Comparison of ENCODE assay signal across 8 mouse cellular contexts in the genomic region with DNA sequence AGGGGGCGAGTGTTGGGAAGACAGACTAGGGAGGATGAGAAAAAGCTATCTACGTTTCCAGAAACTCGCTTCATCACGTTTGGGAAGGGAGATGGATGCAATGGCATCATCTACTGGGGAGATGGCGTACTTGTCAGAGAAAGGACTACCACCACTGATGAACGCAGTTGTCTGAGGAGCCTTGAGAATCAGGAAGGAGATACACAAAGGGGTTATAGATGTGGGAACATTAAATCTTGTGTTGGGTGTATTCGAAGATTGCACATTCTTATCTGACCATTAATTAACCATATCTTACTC. TPM values are rescaled to one million over a fixed set of nuclear protein-coding genes. Genes with fewer than 3 reads are reported as not detected.
DNase-seq lines count a peak whose midpoint lies in the region; ATAC-seq and TF ChIP-seq lines count a peak whose summit lies in the region.

No protein-coding gene starts in this region.

- 26% methylated on average over 7 of the region's 7 CpGs for WGBS in kidney, embryonic 14.5 days
- WGBS in hindbrain, embryonic 11.5 days: 26% methylated on average over 7 of the region's 7 CpGs

- TF ChIP-seq CTCF in bone marrow macrophage, adult 2 months (IDR thresholded peaks at IDR 0.05; ENCODE audit: low read depth, low read length): no peak

- H3K27me3 ChIP-seq in kidney, embryonic 14.5 days (ENCODE audit: control insufficient read depth, insufficient read depth, low read length): no peaks in the 10 kb centered on the region
- no peaks in the 10 kb centered on the region for H3K27me3 ChIP-seq in hindbrain, embryonic 11.5 days (ENCODE audit: control insufficient read depth, insufficient read depth, low read length)

- no peaks in the 10 kb centered on the region for H3K9me3 ChIP-seq in kidney, embryonic 14.5 days (ENCODE audit: control insufficient read depth, low read length)
- H3K9me3 ChIP-seq in hindbrain, embryonic 11.5 days (ENCODE audit: control insufficient read depth, low read length): no peaks in the 10 kb centered on the region

- H3K4me1 ChIP-seq in kidney, embryonic 14.5 days (ENCODE audit: control insufficient read depth, insufficient read depth, low read length): no peaks in the 10 kb centered on the region
- peaks cover 2% of the 10 kb centered on the region; the same call in 1 of the 2 replicates for H3K4me1 ChIP-seq in bone marrow macrophage, adult 2 months (ENCODE audit: control insufficient read depth, insufficient read depth, low read length)
- H3K4me1 ChIP-seq in hindbrain, embryonic 11.5 days (replicated peaks; ENCODE audit: control insufficient read depth, insufficient read depth, low read length): no peaks in the 10 kb centered on the region

- no peak for ATAC-seq in kidney, embryonic 14.5 days (ENCODE audit: low FRiP score, low TSS enrichment)
- no peak; the same call in 1 of the 2 replicates for ATAC-seq in hindbrain, embryonic 11.5 days (ENCODE audit: low FRiP score)
- ATAC-seq in megakaryocyte-erythroid progenitor cell, adult 5-6 weeks (replicated peaks; ENCODE audit: low FRiP score, low TSS enrichment, poor library complexity, severe bottlenecking): peak; percentile 56

- H3K4me3 ChIP-seq in kidney, embryonic 14.5 days (ENCODE audit: low read length): peak overlapping the region; percentile 62
- H3K4me3 ChIP-seq in bone marrow macrophage, adult 2 months (ENCODE audit: insufficient read depth, low read length): peak overlapping the region; percentile 90
- H3K4me3 ChIP-seq in hindbrain, embryonic 11.5 days (ENCODE audit: low read depth, low read length): peak overlapping the region; percentile 58

- peak overlapping the region; percentile 48 for H3K4me2 ChIP-seq in kidney, embryonic 14.5 days (replicated peaks; ENCODE audit: low read depth, low read length)
- peak overlapping the region; percentile 45 for H3K4me2 ChIP-seq in hindbrain, embryonic 11.5 days (replicated peaks; ENCODE audit: low read depth, low read length)

- no peak for DNase-seq in kidney, adult 9 months
- no peak for DNase-seq in hindbrain, embryonic 11.5 days (ENCODE audit: low spot score)
- DNase-seq in gastrocnemius, postnatal 10 days: no peak
- DNase-seq in right cerebral cortex, postnatal 36 days (ENCODE audit: low spot score in 2 of 2): no peak
- DNase-seq in adrenal gland, adult 8-10 months: no peak

- no peaks in the 10 kb centered on the region for H3K36me3 ChIP-seq in kidney, embryonic 14.5 days (ENCODE audit: control insufficient read depth, insufficient read depth, low read length)
- no peaks in the 10 kb centered on the region for H3K36me3 ChIP-seq in hindbrain, embryonic 11.5 days (ENCODE audit: control insufficient read depth, insufficient read depth, low read length)

- H3K9ac ChIP-seq in kidney, embryonic 14.5 days (ENCODE audit: low read depth, low read length): peak overlapping the region; percentile 63; the same call in 1 of the 2 replicates
- H3K9ac ChIP-seq in hindbrain, embryonic 11.5 days (ENCODE audit: low read depth, low read length): peak overlapping the region; percentile 61

- TF ChIP-seq POLR2A in bone marrow macrophage, adult 2 months (IDR thresholded peaks at IDR 0.05; ENCODE audit: borderline replicate concordance, low read depth, low read length): no peak

- H3K27ac ChIP-seq in kidney, embryonic 14.5 days (ENCODE audit: low read depth, low read length): no peak overlapping the region
- H3K27ac ChIP-seq in bone marrow macrophage, adult 2 months (ENCODE audit: insufficient read depth, low read depth, low read length): peak overlapping the region; percentile 35
- H3K27ac ChIP-seq in hindbrain, embryonic 11.5 days (ENCODE audit: low read depth, low read length): no peak overlapping the region

RNA-seq across cellular contexts. Expression of a gene that starts 0.5 kb away (rescaled TPM):
- 6.9 and 8.4 TPM in 2 replicates for polyA plus RNA-seq in kidney, embryonic 14.5 days (2014; fragmentation: Nextera tagmentation; extraction: Ambion mirVana)
- 6.6 and 8.0 TPM in 2 replicates for polyA plus RNA-seq in bone marrow macrophage, adult 2 months (2012; ENCODE audit: insufficient read depth, insufficient read length, missing spikeins)
- 9.1 and 9.8 TPM in 2 replicates for polyA plus RNA-seq in hindbrain, embryonic 11.5 days (2014; fragmentation: Nextera tagmentation; extraction: Ambion mirVana)
- total RNA-seq in megakaryocyte-erythroid progenitor cell, adult 5-6 weeks (2014; fragmentation: Nextera tagmentation): 6.1 and 6.7 TPM in 2 replicates
- total RNA-seq in megakaryocyte-erythroid progenitor cell, adult 5-6 weeks (2017): 2.0 and 4.6 TPM in 2 replicates
- total RNA-seq in gastrocnemius, postnatal 10 days (2021): 1 to 10 TPM; 4.4 to 6.3 TPM
- 10 to 100 TPM; 16.2 to 29.2 (median 18.0) TPM for total RNA-seq in adrenal gland, adult 8-10 months (2022)

RNA-seq across cellular contexts. Expression of a gene that starts 0.5 kb away (rescaled TPM):
- 24.4 and 49.1 TPM in 2 replicates for polyA plus RNA-seq in kidney, embryonic 14.5 days (2014; fragmentation: Nextera tagmentation; extraction: Ambion mirVana)
- 18.2 and 23.4 TPM in 2 replicates for polyA plus RNA-seq in bone marrow macrophage, adult 2 months (2012; ENCODE audit: insufficient read depth, insufficient read length, missing spikeins)
- polyA plus RNA-seq in hindbrain, embryonic 11.5 days (2014; fragmentation: Nextera tagmentation; extraction: Ambion mirVana): 69.0 and 75.2 TPM in 2 replicates
- total RNA-seq in megakaryocyte-erythroid progenitor cell, adult 5-6 weeks (2014; fragmentation: Nextera tagmentation): 12.3 and 17.8 TPM in 2 replicates
- total RNA-seq in megakaryocyte-erythroid progenitor cell, adult 5-6 weeks (2017): 18.0 and 34.3 TPM in 2 replicates
- total RNA-seq in gastrocnemius, postnatal 10 days (2021): 10 to 100 TPM; 22.0 to 29.1 TPM
- 100 to 1,000 TPM in 3 of 4 experiments, 10 to 100 TPM in 1; 90.4 to 125 (median 114) TPM for total RNA-seq in adrenal gland, adult 8-10 months (2022)

RNA-seq across cellular contexts. Expression of a gene that starts 17.9 kb away (rescaled TPM):
- not detected in 2 replicates for polyA plus RNA-seq in kidney, embryonic 14.5 days (2014; fragmentation: Nextera tagmentation; extraction: Ambion mirVana)
- polyA plus RNA-seq in bone marrow macrophage, adult 2 months (2012; ENCODE audit: insufficient read depth, insufficient read length, missing spikeins): not detected in 2 replicates
- polyA plus RNA-seq in hindbrain, embryonic 11.5 days (2014; fragmentation: Nextera tagmentation; extraction: Ambion mirVana): not detected in 2 replicates
- not detected in 2 replicates for total RNA-seq in megakaryocyte-erythroid progenitor cell, adult 5-6 weeks (2014; fragmentation: Nextera tagmentation)
- total RNA-seq in megakaryocyte-erythroid progenitor cell, adult 5-6 weeks (2017): not detected in 2 replicates
- not detected for total RNA-seq in gastrocnemius, postnatal 10 days (2021)
- total RNA-seq in adrenal gland, adult 8-10 months (2022): 1 to 10 TPM in 1 of 4 experiments, not detected in 3; 1.7 TPM

RNA-seq across cellular contexts. Expression of a gene that starts 49.4 kb away (rescaled TPM):
- polyA plus RNA-seq in kidney, embryonic 14.5 days (2014; fragmentation: Nextera tagmentation; extraction: Ambion mirVana): not detected in 2 replicates
- polyA plus RNA-seq in bone marrow macrophage, adult 2 months (2012; ENCODE audit: insufficient read depth, insufficient read length, missing spikeins): not detected in 2 replicates
- not detected in 2 replicates for polyA plus RNA-seq in hindbrain, embryonic 11.5 days (2014; fragmentation: Nextera tagmentation; extraction: Ambion mirVana)
- not detected in 2 replicates for total RNA-seq in megakaryocyte-erythroid progenitor cell, adult 5-6 weeks (2014; fragmentation: Nextera tagmentation)
- total RNA-seq in megakaryocyte-erythroid progenitor cell, adult 5-6 weeks (2017): not detected in 2 replicates
- not detected for total RNA-seq in gastrocnemius, postnatal 10 days (2021)
- not detected for total RNA-seq in adrenal gland, adult 8-10 months (2022)

RNA-seq across cellular contexts. Expression of a gene that starts 54.4 kb away (rescaled TPM):
- 38.6 and 56.1 TPM in 2 replicates for polyA plus RNA-seq in kidney, embryonic 14.5 days (2014; fragmentation: Nextera tagmentation; extraction: Ambion mirVana)
- 0.64 and 1.3 TPM in 2 replicates for polyA plus RNA-seq in bone marrow macrophage, adult 2 months (2012; ENCODE audit: insufficient read depth, insufficient read length, missing spikeins)
- 72.1 and 73.3 TPM in 2 replicates for polyA plus RNA-seq in hindbrain, embryonic 11.5 days (2014; fragmentation: Nextera tagmentation; extraction: Ambion mirVana)
- total RNA-seq in megakaryocyte-erythroid progenitor cell, adult 5-6 weeks (2014; fragmentation: Nextera tagmentation): 15.2 and 26.2 TPM in 2 replicates
- total RNA-seq in megakaryocyte-erythroid progenitor cell, adult 5-6 weeks (2017): 26.1 and 32.1 TPM in 2 replicates
- total RNA-seq in gastrocnemius, postnatal 10 days (2021): 10 to 100 TPM; 18.7 to 21.9 TPM
- 10 to 100 TPM; 19.4 to 23.1 (median 20.8) TPM for total RNA-seq in adrenal gland, adult 8-10 months (2022)
